Mouse (Mus musculus): ENCODE results near the gene Tmed3.

The Tmed3 gene

DNA sequence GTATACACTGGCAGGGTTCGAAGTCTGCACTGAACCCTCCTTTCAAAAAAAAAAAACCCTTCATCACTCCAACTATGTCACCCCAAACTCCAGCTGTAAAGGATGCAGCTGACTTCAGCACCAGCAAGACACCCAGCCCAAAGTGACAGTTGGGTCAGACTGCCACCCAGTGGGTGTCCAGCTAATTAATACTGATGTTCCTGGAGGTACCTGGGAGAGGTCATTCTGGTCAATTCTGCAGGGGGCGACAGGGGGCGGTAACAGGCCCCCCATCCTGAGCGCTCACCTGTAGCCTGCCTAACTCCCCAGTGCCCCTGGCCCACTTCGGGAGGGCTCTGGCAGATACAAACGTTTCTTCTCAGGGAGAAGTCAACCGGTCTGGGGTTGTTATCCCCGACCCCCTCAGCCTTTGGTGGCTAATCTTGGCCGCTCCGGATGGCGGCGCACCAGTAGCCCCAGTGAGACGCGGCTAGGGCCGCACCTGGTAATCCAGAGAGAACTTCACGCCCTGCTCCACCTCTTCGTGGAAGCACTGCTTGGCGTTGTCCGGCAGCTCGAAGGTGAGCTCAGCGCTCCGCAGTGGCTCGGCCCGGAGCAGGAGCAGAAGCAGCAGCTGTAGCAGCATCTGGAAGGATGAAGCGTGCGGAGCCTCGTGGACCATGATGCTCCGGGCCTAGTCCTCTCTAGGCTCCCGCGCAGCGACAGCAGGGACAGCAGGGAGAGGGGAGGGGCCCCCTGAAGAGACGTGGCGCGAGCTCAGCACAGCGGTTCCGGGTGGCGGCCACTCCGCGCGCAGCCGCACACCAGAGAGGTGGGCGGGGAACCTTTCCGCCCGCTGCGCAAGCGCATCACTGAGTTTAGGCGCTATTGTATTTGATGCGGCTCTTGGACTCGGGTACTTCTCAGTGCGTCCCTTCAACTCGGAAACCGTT lies at the start of gene Tmed3:
Gene Tmed3 (minus strand): TSS at position 804 of the 932 bp plus-strand sequence.
- peak; percentile 92 for DNase-seq (ENCODE audit: low spot score)

DNA sequence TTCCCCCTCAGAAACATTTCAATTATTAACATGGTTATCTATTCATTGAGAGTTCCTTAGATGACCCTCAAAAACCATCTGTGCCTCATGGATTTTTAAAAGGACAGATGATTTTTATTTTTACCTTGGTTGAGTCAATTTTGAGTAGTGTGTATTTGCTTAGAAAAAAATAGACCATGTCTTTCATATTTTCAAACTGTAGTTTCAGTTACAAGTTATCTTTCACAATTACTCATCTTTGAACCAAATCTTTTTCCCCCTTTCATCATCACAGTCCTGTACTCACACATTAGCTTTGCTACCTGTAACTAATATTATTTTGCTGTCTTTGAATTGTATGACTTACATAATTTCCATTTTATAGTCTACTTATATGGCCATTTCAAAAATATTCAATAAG lies 35.2 kb upstream of the Tmed3 start:
- no peak for DNase-seq (ENCODE audit: low spot score)

DNA sequence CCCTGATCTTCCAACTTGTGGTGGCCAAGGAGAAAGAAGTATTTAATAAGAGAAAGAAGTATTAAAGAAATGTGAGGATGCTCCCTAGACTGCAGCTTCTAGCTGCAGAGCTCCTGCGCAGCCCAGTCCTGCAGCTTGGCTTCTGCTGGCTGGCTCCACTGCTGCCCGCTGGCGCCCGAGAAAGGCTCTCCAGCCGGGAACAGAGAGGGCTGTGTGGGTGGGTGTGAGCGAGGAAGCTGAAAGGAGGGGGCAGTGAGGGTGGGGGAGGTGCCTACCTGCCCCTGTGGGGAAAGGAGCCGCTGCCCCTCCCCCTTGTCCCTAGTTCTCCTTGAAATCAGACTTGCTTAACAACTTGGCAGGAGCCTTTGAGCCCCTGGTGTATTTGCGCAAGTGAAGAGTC lies 33.4 kb upstream of the Tmed3 start, which contains the start of gene Ankrd34c:
Gene Ankrd34c (minus strand): TSS at position 181 of the 400 bp plus-strand sequence.
- DNase-seq (ENCODE audit: low spot score), result peak; percentile 13

DNA sequence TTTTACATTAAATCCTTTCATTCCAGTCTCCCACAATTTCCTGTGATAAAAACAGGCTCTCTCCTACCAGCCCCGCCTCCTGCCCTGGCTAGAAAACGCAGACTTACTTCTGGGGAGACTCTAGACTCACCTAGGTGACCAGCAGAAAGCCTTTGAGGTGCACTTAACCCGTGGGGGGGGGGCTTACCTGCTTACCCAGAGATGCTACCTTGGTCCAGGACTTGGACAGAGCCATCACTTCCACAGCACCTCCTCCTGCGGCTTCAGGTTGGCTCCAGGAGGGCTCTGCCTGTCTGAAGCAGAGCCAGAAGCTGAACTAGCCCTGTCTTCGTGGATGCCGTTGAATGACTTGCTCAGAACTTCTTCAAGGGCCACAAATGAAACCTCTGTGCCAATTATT lies 33.0 kb upstream of the Tmed3 start:
- no peak for DNase-seq (ENCODE audit: low spot score)

DNA sequence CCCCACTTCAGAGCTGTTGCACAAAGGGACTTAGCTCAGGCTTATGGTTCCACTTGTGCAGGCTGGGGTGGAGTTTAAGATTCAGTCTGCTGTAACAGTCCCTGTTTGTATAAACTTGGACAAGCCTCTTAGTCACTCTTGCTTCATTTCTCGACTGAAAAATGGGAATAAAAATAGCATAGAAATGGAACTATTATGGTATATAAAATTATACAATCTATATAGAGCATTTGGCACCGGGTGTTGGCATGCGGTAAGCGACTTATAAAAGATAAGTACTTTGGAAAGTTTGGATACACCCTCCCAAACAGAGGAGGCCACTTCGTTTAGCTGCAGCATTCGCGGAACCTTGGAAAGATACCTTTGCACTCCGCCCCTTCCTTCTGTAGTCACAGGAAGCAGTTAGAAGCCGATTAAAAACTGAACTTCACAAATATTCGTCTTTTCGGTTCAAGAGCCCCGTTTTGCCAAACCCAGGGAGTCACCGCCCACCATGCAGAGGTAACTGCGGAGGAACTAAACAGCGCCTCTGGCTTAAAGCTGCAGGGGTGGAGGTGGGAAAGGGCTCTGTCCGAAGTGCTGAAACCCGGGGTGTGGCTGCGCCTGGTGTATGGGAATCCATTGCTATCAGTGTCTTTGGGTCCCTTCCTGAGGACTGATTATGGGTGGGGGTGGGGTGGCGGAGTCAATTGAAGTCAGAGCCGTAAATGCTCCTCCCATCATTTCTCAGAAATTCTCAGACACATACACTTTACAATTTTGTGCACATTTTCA lies 32.3 kb upstream of the Tmed3 start:
- no peak for DNase-seq (ENCODE audit: low spot score)

DNA sequence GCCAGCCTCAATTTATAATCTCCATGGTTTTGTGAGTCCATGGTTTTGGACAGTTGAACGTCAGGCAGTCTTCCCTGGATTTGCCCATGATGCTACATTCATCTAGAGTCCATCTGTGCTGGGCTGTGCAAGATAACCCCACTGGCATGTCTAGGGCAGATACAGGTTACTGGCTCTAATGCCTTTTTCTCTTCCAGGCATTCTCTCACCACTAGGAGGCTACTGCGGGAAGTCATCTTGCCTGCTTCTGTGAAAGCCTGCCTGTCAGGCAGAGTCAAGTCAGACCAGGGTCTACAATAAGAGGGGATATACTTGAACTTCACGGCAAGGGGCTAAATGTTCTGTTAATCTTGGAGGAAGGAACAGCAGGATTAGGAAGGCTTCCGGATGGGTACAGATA lies 2.0 kb upstream of the Tmed3 start:
- no peak for DNase-seq (ENCODE audit: low spot score)

DNA sequence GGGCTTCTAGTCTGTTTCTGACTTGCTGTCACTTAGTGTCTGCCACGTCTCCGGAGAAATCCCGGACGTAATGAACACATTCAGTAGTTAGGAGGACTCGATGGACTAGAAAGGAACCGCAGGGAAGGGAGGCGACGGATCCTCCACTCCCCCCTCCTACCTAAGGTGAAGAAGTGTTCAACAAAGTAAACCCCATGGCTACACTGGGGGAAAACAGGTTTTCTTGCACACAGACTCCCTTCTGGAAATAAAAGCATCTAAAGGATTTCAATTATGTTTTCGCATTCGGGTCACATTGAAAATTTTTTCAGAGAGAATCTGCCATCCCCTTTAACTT lies 297 bp upstream of the Tmed3 start:
- DNase-seq (ENCODE audit: low spot score), result no peak

DNA sequence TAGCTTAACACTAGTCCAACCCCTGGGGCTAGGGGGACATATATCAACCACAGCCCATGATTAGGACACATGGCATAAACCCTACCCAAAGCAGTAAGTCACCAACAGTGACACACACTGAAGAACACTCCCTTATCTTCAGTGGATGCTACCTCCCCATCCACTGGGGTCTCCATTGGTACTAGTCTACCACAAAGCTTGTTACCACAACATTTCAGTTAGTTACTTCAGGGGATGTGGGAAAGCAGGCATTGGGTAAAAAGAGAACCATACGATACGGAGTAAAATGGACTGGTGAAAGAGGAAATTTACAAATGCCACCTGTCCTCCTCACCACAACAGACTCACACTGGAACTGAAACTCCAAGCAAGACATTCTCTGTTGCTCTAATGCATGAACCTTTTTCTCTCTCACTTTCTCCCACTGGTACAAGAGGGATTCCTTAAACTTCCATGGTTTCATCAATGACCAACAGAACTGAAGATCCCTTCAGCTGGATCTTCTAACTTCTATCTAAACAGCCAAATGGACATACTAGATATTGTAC lies 3.9 kb downstream of the Tmed3 start:
- DNase-seq (ENCODE audit: low spot score), result no peak

DNA sequence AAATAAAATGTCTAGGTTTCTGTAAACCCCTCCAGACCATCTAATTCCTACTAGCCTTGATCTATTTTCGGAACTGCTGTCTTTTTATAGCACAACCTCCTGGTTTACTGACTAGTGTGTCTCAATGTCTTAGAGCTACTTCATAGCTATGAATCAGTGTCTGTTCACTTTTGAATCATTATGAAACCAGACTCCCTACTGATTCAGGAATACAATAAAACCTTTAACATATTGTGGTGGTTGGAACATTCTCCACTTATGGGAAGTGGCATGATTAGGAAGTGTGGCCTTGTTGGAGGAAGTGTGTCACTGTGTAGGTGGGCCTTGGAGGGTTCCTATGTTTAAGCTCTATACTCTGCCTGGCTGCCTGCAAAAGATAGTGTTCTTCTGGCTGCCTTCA lies 9.7 kb downstream of the Tmed3 start:
- no peak for DNase-seq (ENCODE audit: low spot score)

DNA sequence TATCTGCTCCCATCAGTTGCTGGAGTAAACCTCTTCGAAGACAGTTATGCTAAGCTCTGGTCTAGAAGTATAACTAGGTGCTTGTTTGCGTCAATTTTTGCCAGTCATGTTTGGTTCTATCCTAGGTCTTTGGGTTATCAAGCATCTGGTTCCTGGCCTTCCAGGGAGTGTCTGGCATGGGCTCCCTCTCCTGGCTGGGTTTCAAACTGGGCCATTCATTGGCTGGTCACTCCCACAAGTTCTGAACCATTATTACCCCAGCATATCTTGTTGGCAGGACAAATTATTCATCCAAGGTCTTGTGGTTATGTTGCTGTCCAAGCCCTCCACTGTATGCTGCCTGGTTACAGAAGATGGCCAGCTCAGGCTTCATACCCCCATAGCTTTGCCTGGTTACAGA lies 11.2 kb downstream of the Tmed3 start:
- DNase-seq (ENCODE audit: low spot score), result no peak

DNA sequence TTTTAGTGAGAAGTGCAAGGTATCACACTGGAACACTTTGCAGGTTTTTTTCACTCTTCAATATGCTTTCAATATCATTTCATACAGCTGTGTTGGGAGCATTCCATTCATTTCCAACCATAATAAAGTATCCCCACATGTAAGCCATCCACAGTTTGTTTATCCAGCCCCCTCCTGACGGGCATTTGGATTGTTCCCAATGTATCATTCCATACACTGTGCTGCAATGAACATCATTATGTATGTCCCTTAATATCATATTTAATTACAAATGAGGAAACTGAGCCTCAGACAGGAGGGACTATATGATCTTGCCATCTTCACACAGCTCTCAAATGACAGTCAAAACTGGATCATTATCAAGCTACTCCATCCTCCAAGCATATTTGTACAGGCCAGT lies 15.7 kb downstream of the Tmed3 start:
- no peak for DNase-seq (ENCODE audit: low spot score)

DNA sequence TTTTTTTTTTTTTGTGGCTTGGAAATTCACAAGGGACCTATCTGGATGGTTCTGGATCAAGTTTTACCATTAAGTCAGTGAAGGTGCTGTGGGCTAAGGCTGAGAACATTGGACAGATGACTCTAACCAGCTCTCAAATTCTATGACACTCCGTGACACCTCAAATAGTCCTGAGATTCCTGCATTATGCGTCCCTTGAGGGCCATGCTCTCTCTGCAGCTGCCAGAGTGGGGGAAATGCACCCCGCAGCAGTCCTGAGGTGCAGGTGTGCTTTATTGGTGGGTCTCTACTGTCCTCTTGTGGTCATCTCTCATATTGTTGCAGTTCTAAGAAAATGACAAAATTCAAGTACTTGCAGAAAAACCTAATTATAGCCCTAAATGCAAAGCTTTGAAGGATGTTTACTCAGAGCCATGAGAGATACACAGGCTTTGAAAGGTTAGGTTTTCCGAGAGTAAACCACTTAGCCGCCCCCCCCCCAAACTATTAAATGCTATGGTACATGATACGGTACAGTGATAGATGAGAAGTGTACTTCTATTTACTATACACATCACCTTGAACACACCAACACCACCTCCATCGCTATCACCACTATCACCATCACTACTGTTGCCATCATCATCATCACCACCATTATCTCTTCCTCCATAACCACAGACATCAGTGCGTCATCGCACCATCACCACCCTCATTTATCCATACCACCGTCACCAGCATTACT lies 17.2 kb downstream of the Tmed3 start:
- DNase-seq (ENCODE audit: low spot score), result no peak

DNA sequence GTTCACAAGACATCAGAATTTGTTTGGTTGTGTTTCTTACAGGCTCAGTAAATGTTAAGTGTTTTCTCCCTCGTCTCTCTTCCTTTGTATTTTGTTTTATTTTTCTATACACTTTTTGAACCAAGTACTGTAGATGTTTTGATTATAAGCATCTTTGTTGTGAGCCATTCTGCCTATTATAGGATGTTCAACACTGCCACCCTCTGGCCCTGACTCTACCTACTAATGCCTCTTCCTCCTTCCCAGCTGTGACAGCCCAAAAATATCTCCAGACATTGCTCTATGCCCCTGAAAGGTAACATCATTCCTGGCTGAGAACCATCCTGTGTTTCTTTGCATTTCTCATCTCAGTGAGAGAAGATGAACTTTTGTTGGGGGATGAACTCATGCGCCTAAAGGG lies 18.6 kb downstream of the Tmed3 start:
- DNase-seq (ENCODE audit: low spot score), result no peak

DNA sequence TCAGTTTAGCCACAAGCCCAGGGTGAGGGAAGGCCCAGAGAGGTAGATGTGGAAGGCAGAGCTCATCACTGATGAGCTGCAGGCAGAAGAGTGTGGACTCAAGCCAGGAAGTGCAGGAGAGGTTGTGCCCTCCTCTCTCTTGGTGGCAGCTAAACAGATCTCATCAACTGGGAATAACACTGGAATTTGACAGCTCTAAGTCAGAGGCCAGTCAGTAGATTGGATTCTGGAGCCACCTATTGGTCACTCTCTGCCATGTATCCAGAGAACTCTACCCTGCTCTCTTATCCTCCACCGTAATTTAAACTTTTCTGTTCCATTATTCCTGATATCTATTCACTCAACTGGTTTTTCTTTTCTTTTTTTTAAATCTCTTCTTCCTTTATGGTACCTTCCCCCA lies 25.9 kb downstream of the Tmed3 start:
- DNase-seq (ENCODE audit: low spot score), result no peak

DNA sequence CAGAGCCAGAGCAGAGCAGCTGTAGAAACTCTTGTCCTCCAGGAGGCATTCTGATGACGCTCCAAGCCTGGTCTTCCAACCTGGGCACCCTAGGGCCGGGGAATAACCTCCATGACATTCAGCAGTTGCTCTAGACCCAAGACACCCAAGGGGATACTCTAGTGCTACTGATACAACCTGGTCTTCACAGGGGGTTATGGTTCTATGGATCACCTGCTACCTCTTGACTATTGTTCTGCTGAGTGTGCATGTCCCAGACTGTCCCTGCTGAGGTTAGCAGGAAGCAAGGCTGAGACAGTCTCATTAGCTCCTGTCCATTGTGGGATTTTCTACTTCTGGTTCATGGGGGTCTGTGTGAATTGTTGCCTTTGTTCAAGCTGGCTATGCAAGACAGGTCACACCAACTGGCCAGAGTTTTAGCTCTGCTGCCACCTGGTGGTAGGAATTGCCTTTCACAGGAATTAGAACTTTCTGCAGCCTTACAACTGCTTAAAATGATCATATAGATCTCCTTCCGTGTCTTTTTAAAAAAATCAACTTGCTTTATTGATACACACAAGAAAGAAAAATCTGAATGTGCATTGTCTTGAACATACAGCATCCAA lies 30.8 kb downstream of the Tmed3 start:
- peak; percentile 87 for DNase-seq (ENCODE audit: low spot score)

DNA sequence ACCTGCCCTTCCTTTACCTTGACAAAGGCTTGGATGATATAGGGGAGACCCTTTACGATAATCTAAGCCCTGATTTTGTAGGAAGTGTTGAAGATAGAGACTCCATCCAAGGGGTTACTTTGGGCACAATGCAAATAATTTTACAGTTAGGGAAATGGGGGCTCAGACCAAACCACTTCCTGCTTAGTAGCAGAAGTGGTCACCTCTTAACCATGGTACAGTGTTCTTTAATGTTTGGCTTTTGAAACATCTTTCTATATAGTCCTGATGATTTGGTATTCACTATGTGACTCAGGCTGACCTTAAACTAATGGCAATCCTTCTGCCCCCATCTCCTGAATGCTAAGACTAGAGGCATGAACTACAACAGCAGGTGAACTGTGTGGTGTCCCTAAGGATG lies 31.5 kb downstream of the Tmed3 start:
- no peak for DNase-seq (ENCODE audit: low spot score)

DNA sequence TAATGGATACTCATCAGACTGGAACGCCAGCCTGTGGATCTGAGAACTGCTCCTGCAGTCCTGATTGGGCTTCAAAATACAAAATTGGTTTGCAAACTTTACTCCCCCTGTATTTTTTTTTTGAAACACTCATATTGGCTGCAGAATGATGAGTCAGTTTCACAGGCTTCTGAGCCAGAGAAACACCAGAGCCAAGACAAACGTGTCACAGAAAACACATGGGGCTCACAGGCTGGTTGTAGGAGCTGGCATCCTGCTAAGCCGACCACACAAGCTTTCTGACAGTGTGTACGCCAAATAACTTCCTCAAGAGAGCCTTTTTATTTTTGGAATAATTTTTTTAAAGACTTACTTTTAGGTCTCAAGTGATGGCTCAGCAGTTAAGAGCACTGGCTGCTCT lies 35.0 kb downstream of the Tmed3 start:
- peak; percentile 47 for DNase-seq (ENCODE audit: low spot score)

DNA sequence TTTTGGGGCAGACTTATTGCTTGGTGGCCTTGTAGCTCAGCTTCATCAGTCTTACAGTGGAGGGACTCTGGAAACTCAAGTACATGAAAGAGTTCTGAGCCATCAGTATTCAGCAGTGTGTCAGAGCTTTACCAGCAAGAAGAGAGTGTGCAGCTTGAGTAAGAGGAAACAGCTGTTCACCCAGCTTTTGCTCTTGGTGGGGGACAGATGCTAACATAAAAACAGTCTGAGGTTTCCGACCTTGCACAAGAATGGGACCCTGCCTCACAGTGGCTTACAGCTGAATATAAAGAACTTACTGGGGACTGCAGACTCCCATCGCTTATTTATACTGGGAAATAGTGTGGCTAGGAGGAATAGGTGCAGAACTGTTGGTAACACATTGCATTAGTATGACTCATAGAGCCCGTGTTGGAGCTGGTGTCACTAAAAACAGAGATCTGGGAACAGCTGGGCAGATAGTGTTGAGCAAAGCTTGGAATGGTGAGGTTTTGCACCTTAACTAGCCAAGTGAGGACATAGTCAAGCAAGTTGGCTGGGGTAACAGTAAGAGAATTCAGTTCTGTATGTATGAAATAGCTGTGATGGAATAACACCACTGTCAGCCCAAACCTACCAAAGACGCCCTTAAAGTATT lies 37.4 kb downstream of the Tmed3 start:
- DNase-seq (ENCODE audit: low spot score), result no peak

DNA sequence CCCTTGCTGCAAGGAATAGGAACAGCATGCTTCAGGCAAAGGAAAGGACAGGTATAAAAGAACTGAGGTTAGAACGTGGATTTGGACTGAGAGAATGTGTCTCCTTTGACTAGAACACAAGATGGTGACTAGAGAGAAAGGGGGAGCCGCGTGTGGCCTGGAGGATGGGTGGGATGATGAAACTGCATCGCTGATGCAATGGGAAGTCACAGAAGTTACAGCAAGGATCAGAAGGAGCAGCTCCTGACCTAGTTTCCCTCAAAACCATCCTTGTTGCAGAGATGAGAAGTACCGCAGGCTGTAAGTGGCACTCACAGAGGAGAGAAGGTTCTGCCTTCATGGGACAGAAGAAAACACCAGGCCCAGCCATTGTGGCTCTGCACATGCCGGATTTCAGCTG lies 54.0 kb downstream of the Tmed3 start:
- no peak for DNase-seq (ENCODE audit: low spot score)
